Mouse (Mus musculus) cerebellum, postnatal 10 days (tissue): ENCODE results near the gene Cbx5.
"Not testable (repeated sequence)": the region's sequence is repeated elsewhere in the genome, so short reads cannot be mapped to it uniquely, and the experiment has no call there.

ENCODE experiments used
- DNase-seq, 2 experiments: peaks; one replicate each; pipeline ENCODE4 v3.0.0; 2021; ENCODE audit warnings: mixed read lengths in 2 of 2

The Cbx5 gene

GRCm38 (mm10) chr15:103239685-103240159, at the start of gene Cbx5:
Gene Cbx5, minus strand, starts transcription at chr15:103239816.
- peak; percentile 98 to 99 for DNase-seq

GRCm38 (mm10) chr15:103285778-103286417, 46.3 kb upstream of the Cbx5 start:
- peak; percentile 89 to 90 for DNase-seq

GRCm38 (mm10) chr15:103284647-103285046, 45.0 kb upstream of the Cbx5 start:
- DNase-seq, result peak; percentile 40 to 49

GRCm38 (mm10) chr15:103284066-103284465, 44.5 kb upstream of the Cbx5 start:
- DNase-seq, result peak; percentile 58 to 69

GRCm38 (mm10) chr15:103281465-103282205, 42.0 kb upstream of the Cbx5 start:
- no peak for DNase-seq

GRCm38 (mm10) chr15:103280817-103281464, 41.3 kb upstream of the Cbx5 start:
- peak; percentile 35 to 52 for DNase-seq

- peak; percentile 38 to 58 for DNase-seq
Observed at GRCm38 (mm10) chr15:103279750-103280149, 40.1 kb upstream of the Cbx5 start.

- DNase-seq, result no peak
Observed at GRCm38 (mm10) chr15:103277949-103278348, 38.3 kb upstream of the Cbx5 start.

- DNase-seq, result not testable (repeated sequence)
Observed at GRCm38 (mm10) chr15:103275943-103276342, 36.3 kb upstream of the Cbx5 start.

GRCm38 (mm10) chr15:103272419-103273279, 33.0 kb upstream of the Cbx5 start, which contains the start of gene Copz1:
Gene Copz1, plus strand, starts transcription at chr15:103272714.
- peak; percentile 96 for DNase-seq

GRCm38 (mm10) chr15:103268903-103269302, 29.3 kb upstream of the Cbx5 start:
- DNase-seq, result no peak

- DNase-seq, result no peak
Observed at GRCm38 (mm10) chr15:103264794-103265193, 25.2 kb upstream of the Cbx5 start.

GRCm38 (mm10) chr15:103259989-103260388, 20.4 kb upstream of the Cbx5 start:
- peak in 1 of 2 experiments; percentile 29 for DNase-seq

GRCm38 (mm10) chr15:103259162-103259561, 19.5 kb upstream of the Cbx5 start:
- no peak for DNase-seq

GRCm38 (mm10) chr15:103257790-103258728, 18.4 kb upstream of the Cbx5 start, which contains the start of gene Nfe2:
Gene Nfe2, minus strand, starts transcription at chr15:103258403.
- DNase-seq, result no peak

GRCm38 (mm10) chr15:103256210-103256986, 16.8 kb upstream of the Cbx5 start:
- no peak for DNase-seq

GRCm38 (mm10) chr15:103255169-103255568, 15.6 kb upstream of the Cbx5 start:
- DNase-seq, result peak; percentile 34 to 48

GRCm38 (mm10) chr15:103253352-103253751, 13.7 kb upstream of the Cbx5 start:
- DNase-seq, result no peak

- no peak for DNase-seq
Observed at GRCm38 (mm10) chr15:103252660-103253059, 13.0 kb upstream of the Cbx5 start.

GRCm38 (mm10) chr15:103251595-103251994, 12.0 kb upstream of the Cbx5 start:
- DNase-seq, result no peak
